ENCODE assay signal across 19 mouse cellular contexts in the genomic region with DNA sequence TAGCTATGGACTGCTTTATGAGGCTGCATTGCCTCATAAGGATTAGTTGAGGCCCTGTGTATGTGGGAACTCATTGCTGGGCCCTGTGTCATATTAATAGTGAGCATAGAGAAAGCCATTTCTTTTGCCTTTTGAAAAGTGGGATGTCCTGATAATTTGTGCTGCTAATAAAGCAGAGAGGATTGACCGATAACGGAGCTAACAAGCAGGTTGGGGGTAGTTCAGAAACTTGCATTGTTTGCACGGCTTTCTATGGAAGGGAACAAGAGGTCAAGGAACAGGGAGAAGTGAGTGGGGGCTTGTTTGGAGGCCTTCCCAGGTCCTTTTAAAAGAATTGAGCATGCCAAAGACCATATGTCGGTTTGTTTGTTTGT. TPM values are rescaled to one million over a fixed set of nuclear protein-coding genes. Genes with fewer than 3 reads are reported as not detected.
DNase-seq lines count a peak whose midpoint lies in the region; TF ChIP-seq lines count a peak whose summit lies in the region.
"Had no signal": no experiment of that assay in that cellular context is flagged by ENCODE, and none has a peak within 500 bp of the region (broad histone marks: within the 10 kb centered on the region; RNA-seq: fewer than 3 reads in every experiment).

No protein-coding gene starts in this region.

- TF ChIP-seq POLR2A in spleen, adult 2 months (IDR thresholded peaks at IDR 0.05; ENCODE audit: low read depth, low read length): no peak

- DNase-seq in gastrocnemius, adult 2 months: no peak
- DNase-seq in gastrocnemius, postnatal 4 days (ENCODE audit: low spot score in 2 of 2): no peak
- no peak for DNase-seq in spleen, adult 2 months (ENCODE audit: low read depth in 1 of 2, low spot score in 2 of 2)
- DNase-seq in spleen, postnatal 36 days (ENCODE audit: low spot score in 2 of 2): no peak
- DNase-seq in limb, embryonic 10.5 days (ENCODE audit: low spot score): no peak
- DNase-seq in naive thymus-derived CD4-positive, alpha-beta T cell, adult 2 months (ENCODE audit: low read depth): peak; percentile 47
- DNase-seq in yolk sac, embryonic 10.5 days (ENCODE audit: low spot score): no peak
- DNase-seq in spleen, postnatal 4 days (ENCODE audit: low spot score in 2 of 2): no peak
- DNase-seq: adrenal gland, postnatal 14 days; cerebellum, adult 11 months; heart, adult 18-20 months; kidney, adult 2 months; kidney, postnatal 14 days; lung, adult 18-20 months had no signal

- WGBS in spleen, adult 2 months: 74% methylated on average over 4 of the region's 4 CpGs
- WGBS in limb, embryonic 10.5 days: 80% methylated on average over 4 of the region's 4 CpGs

- TF ChIP-seq CTCF in gastrocnemius, adult 2 months (IDR thresholded peaks at IDR 0.05): no peak
- no peak for TF ChIP-seq CTCF in spleen, adult 2 months (IDR thresholded peaks at IDR 0.05; ENCODE audit: extremely low read depth, insufficient read depth, insufficient read length, insufficient replicate concordance)

- H3K36me3 ChIP-seq in spleen, adult 2 months (ENCODE audit: control insufficient read depth, insufficient read depth, low read length): no peaks in the 10 kb centered on the region
- no peaks in the 10 kb centered on the region for H3K36me3 ChIP-seq in limb, embryonic 10.5 days
- H3K36me3 ChIP-seq: hindbrain, embryonic 10.5 days had no signal

- intact Hi-C loops in gastrocnemius, adult 2 months (cut with DNase I): no loop called here

- no peaks in the 10 kb centered on the region for H3K9me3 ChIP-seq in limb, embryonic 10.5 days (replicated peaks)
- H3K9me3 ChIP-seq: hindbrain, embryonic 10.5 days; megakaryocyte, embryonic 14.5 days had no signal

- H3K27ac ChIP-seq in gastrocnemius, adult 2 months: peak overlapping the region; percentile 78
- H3K27ac ChIP-seq in spleen, adult 2 months (ENCODE audit: insufficient read depth, low read length): peak overlapping the region; percentile 76
- H3K27ac ChIP-seq in limb, embryonic 10.5 days: peak overlapping the region; percentile 46; the same call in 1 of the 2 replicates
- H3K27ac ChIP-seq: hindbrain, embryonic 10.5 days had no signal

- H3K4me3 ChIP-seq in gastrocnemius, adult 2 months: no peak overlapping the region
- peak overlapping the region; percentile 42; the same call in 1 of the 2 replicates for H3K4me3 ChIP-seq in spleen, adult 2 months (ENCODE audit: extremely low read depth, insufficient read depth, insufficient read length)
- H3K4me3 ChIP-seq in limb, embryonic 10.5 days: no peak overlapping the region
- H3K4me3 ChIP-seq: hindbrain, embryonic 10.5 days; megakaryocyte, embryonic 14.5 days had no signal

- no peaks in the 10 kb centered on the region for H3K27me3 ChIP-seq in spleen, adult 2 months (ENCODE audit: control insufficient read depth, insufficient read depth, low read length)
- H3K27me3 ChIP-seq in limb, embryonic 10.5 days (ENCODE audit: low read depth, poor library complexity, severe bottlenecking): peaks cover 28% of the 10 kb centered on the region

- peaks cover 10% of the 10 kb centered on the region; the same call in 1 of the 2 replicates for H3K4me1 ChIP-seq in spleen, adult 2 months (ENCODE audit: control insufficient read depth, insufficient read depth, insufficient read length)
- peaks cover 30% of the 10 kb centered on the region for H3K4me1 ChIP-seq in limb, embryonic 10.5 days

RNA-seq across cellular contexts. Expression of gene Fam169b, which starts 4.2 kb away (rescaled TPM):
- total RNA-seq in gastrocnemius, adult 2 months (2021): under 1 TPM in 1 of 2 experiments, not detected in 1; 0.08 TPM
- 1 to 10 TPM; 1.0 to 1.3 TPM for total RNA-seq in gastrocnemius, postnatal 4 days (2021)
- polyA plus RNA-seq in spleen, adult 2 months (2012; rRNA removed): 27.9 and 29.2 TPM in 2 replicates
- polyA plus RNA-seq in limb, embryonic 10.5 days (2016; fragmentation: Nextera tagmentation; extraction: Ambion mirVana): 0.36 and 1.2 TPM in 2 replicates
- total RNA-seq: MEL had no signal
- polyA plus RNA-seq: forebrain, embryonic 16.5 days had no signal

RNA-seq across cellular contexts. Expression of gene Pgpep1l, which starts 13.9 kb away (rescaled TPM):
- total RNA-seq in gastrocnemius, adult 2 months (2021): 1 to 10 TPM; 1.9 to 3.9 TPM
- 1 to 10 TPM; 5.6 to 6.5 TPM for total RNA-seq in gastrocnemius, postnatal 4 days (2021)
- 0.36 and 0.53 TPM in 2 replicates for polyA plus RNA-seq in spleen, adult 2 months (2012; rRNA removed)
- not detected in 2 replicates for polyA plus RNA-seq in limb, embryonic 10.5 days (2016; fragmentation: Nextera tagmentation; extraction: Ambion mirVana)
- total RNA-seq: adrenal gland, postnatal 14 days; heart, adult 18-20 months; MEL had no signal
- polyA plus RNA-seq: forebrain, embryonic 16.5 days; hindbrain, embryonic 10.5 days; midbrain, embryonic 16.5 days had no signal
